In genomic region chr19:55577306-55578042, GRCm38 (mm10) we compare ENCODE assay signal across 9 mouse cellular contexts.
A peak's percentile ranks its signal among the peaks of the same experiment; 100 is the strongest.
DNase-seq lines count a peak whose midpoint lies in the region; ATAC-seq and TF ChIP-seq lines count a peak whose summit lies in the region.
"Had no signal": no experiment of that assay in that cellular context is flagged by ENCODE, and none has a peak within 500 bp of the region (broad histone marks: within the 10 kb centered on the region; RNA-seq: fewer than 3 reads in every experiment).

No protein-coding gene starts in this region.

- no peaks in the 10 kb centered on the region for H3K27me3 ChIP-seq in lung, embryonic 14.5 days (ENCODE audit: insufficient read depth, low read length)
- H3K27me3 ChIP-seq in embryonic facial prominence, embryonic 15.5 days, result no peaks in the 10 kb centered on the region
- no peaks in the 10 kb centered on the region; the same call in none of the 2 replicates for H3K27me3 ChIP-seq in hindbrain, embryonic 16.5 days (replicated peaks; ENCODE audit: control insufficient read depth, insufficient read depth, low read length)
- peaks cover 23% of the 10 kb centered on the region for H3K27me3 ChIP-seq in neural tube, embryonic 13.5 days

- peak; percentile 40; the same call in 1 of the 2 replicates for ATAC-seq in lung, embryonic 14.5 days (ENCODE audit: insufficient read depth)
- no peak for ATAC-seq in embryonic facial prominence, embryonic 15.5 days (ENCODE audit: insufficient number of reproducible peaks, low FRiP score, low TSS enrichment, low read depth)
- ATAC-seq in hindbrain, embryonic 16.5 days, result peak; percentile 57; the same call in 1 of the 2 replicates
- ATAC-seq in neural tube, embryonic 13.5 days (ENCODE audit: low read depth), result peak; percentile 45; the same call in 1 of the 2 replicates

- no peak overlapping the region for H3K4me3 ChIP-seq in lung, embryonic 14.5 days (ENCODE audit: low read depth, low read length)
- no peak overlapping the region for H3K4me3 ChIP-seq in lung, adult 2 months (replicated peaks; ENCODE audit: extremely low read depth, low read depth, low read length)
- H3K4me3 ChIP-seq in embryonic facial prominence, embryonic 15.5 days (replicated peaks), result no peak overlapping the region
- H3K4me3 ChIP-seq in hindbrain, embryonic 16.5 days (ENCODE audit: low read length), result no peak overlapping the region
- H3K4me3 ChIP-seq in neural tube, embryonic 13.5 days, result no peak overlapping the region

- no peak for TF ChIP-seq POLR2A in lung, adult 2 months (IDR thresholded peaks at IDR 0.05; ENCODE audit: borderline replicate concordance, extremely low read depth, low read depth, low read length)

- no peaks in the 10 kb centered on the region for H3K9me3 ChIP-seq in lung, embryonic 14.5 days (ENCODE audit: low read depth, low read length)
- no peaks in the 10 kb centered on the region for H3K9me3 ChIP-seq in embryonic facial prominence, embryonic 15.5 days (replicated peaks)
- H3K9me3 ChIP-seq in hindbrain, embryonic 16.5 days (ENCODE audit: control insufficient read depth, low read length), result no peaks in the 10 kb centered on the region
- no peaks in the 10 kb centered on the region for H3K9me3 ChIP-seq in neural tube, embryonic 13.5 days

- no peak overlapping the region for H3K4me2 ChIP-seq in lung, embryonic 14.5 days
- no peak overlapping the region for H3K4me2 ChIP-seq in embryonic facial prominence, embryonic 15.5 days (replicated peaks)
- no peak overlapping the region for H3K4me2 ChIP-seq in hindbrain, embryonic 16.5 days (ENCODE audit: low read length)
- H3K4me2 ChIP-seq in neural tube, embryonic 13.5 days, result no peak overlapping the region
- H3K4me2 ChIP-seq: liver, embryonic 11.5 days had no signal

- H3K27ac ChIP-seq in lung, embryonic 14.5 days (ENCODE audit: low read depth), result 0 out of 2 replicates have a peak overlapping the region, but pooled peaks have one; percentile 4
- peak overlapping the region; percentile 55 for H3K27ac ChIP-seq in embryonic facial prominence, embryonic 15.5 days (replicated peaks)
- 0 out of 2 replicates have a peak overlapping the region, but pooled peaks have one; percentile 14 for H3K27ac ChIP-seq in hindbrain, embryonic 16.5 days (ENCODE audit: low read depth, low read length)
- H3K27ac ChIP-seq in neural tube, embryonic 13.5 days (replicated peaks), result peak overlapping the region; percentile 59; the same call in 1 of the 2 replicates

- no peak overlapping the region for H3K9ac ChIP-seq in lung, embryonic 14.5 days
- H3K9ac ChIP-seq in embryonic facial prominence, embryonic 15.5 days, result no peak overlapping the region
- peak overlapping the region; percentile 33; the same call in 1 of the 2 replicates for H3K9ac ChIP-seq in hindbrain, embryonic 16.5 days (ENCODE audit: low read depth, low read length)
- H3K9ac ChIP-seq in neural tube, embryonic 13.5 days, result peak overlapping the region; percentile 41; the same call in 1 of the 2 replicates

- peak; percentile 56 for DNase-seq in lung, embryonic 14.5 days
- DNase-seq in lung, adult 2 months, result no peak
- DNase-seq in c-Kit-positive CD71-positive TER-119-positive erythroid progenitor cells, embryonic 14.5 days (ENCODE audit: low spot score), result no peak
- DNase-seq in natural killer cell, adult 2 months (ENCODE audit: low spot score in 2 of 2), result no peak
- DNase-seq: thymus, postnatal 36 days had no signal

- no peak for TF ChIP-seq CTCF in lung, embryonic 14.5 days (IDR thresholded peaks at IDR 0.05; ENCODE audit: low read depth)
- TF ChIP-seq CTCF in lung, adult 2 months (IDR thresholded peaks at IDR 0.05; ENCODE audit: insufficient read depth, low read length), result no peak

- WGBS in lung, embryonic 14.5 days, result 64% methylated on average over 25 of the region's 25 CpGs
- WGBS in lung, adult 2 months, result 82% methylated on average over 25 of the region's 25 CpGs
- WGBS in embryonic facial prominence, embryonic 15.5 days, result 68% methylated on average over 25 of the region's 25 CpGs
- WGBS in hindbrain, embryonic 16.5 days, result 69% methylated on average over 25 of the region's 25 CpGs
- WGBS in neural tube, embryonic 13.5 days, result 76% methylated on average over 25 of the region's 25 CpGs

- no peaks in the 10 kb centered on the region for H3K36me3 ChIP-seq in lung, embryonic 14.5 days (ENCODE audit: insufficient read depth)
- H3K36me3 ChIP-seq in embryonic facial prominence, embryonic 15.5 days, result no peaks in the 10 kb centered on the region
- H3K36me3 ChIP-seq in hindbrain, embryonic 16.5 days (ENCODE audit: control insufficient read depth, insufficient read depth, low read length), result no peaks in the 10 kb centered on the region
- H3K36me3 ChIP-seq in neural tube, embryonic 13.5 days, result no peaks in the 10 kb centered on the region

- no peaks in the 10 kb centered on the region for H3K4me1 ChIP-seq in lung, embryonic 14.5 days (ENCODE audit: insufficient read depth)
- H3K4me1 ChIP-seq in lung, adult 2 months (ENCODE audit: control insufficient read depth, insufficient read depth, low read length), result no peaks in the 10 kb centered on the region
- H3K4me1 ChIP-seq in embryonic facial prominence, embryonic 15.5 days, result peaks cover 57% of the 10 kb centered on the region
- H3K4me1 ChIP-seq in hindbrain, embryonic 16.5 days (ENCODE audit: control insufficient read depth, insufficient read depth, low read depth, low read length), result peaks cover 10% of the 10 kb centered on the region
- peaks cover 21% of the 10 kb centered on the region for H3K4me1 ChIP-seq in neural tube, embryonic 13.5 days (replicated peaks)

Comparison
In these comparisons a context has a peak if more than half of its experiments do, and no peak if none do; other contexts are left out.
1. H3K27ac ChIP-seq: peak in every context shown above with its lines; median percentile 59 in neural tube, embryonic 13.5 days; 55 in embryonic facial prominence, embryonic 15.5 days; 14 in hindbrain, embryonic 16.5 days; 4 in lung, embryonic 14.5 days.
2. H3K9ac ChIP-seq: peak in hindbrain, embryonic 16.5 days (single experiment) and neural tube, embryonic 13.5 days (single experiment); none in lung, embryonic 14.5 days (single experiment) and embryonic facial prominence, embryonic 15.5 days (single experiment).